Mouse (Mus musculus) stomach, postnatal 0 days (tissue): Measurements from ENCODE around the gene Slc30a2. TPM values are rescaled to one million over a fixed set of nuclear protein-coding genes. Genes with fewer than 3 reads are reported as not detected.

Experiments used
- ATAC-seq: fragments of 200-750 bp; cut with Nextera tagmentation; 2 replicates; pipeline ENCODE4 v1.8.0; 2017; ENCODE audit not compliant: low FRiP score, low TSS enrichment
- DNase-seq: peaks from one replicate; pipeline ENCODE4 v3.0.0-alpha.2; 2016; ENCODE audit warnings: low spot score
- H3K27ac ChIP-seq: fragments of 300-500 bp; sonication (generic); replicated peaks from 2 replicates; pipeline ENCODE4 v1.5.1; 2014; ENCODE audit warnings: mild to moderate bottlenecking, control low read depth
- H3K27me3 ChIP-seq: fragments of 300-500 bp; sonication (generic); 2 replicates; pipeline ENCODE4 v1.6.1; 2014; ENCODE audit warnings: low read length; ENCODE audit not compliant: control insufficient read depth, insufficient read depth
- H3K36me3 ChIP-seq: fragments of 300-500 bp; sonication (generic); 2 replicates; pipeline ENCODE4 v1.6.1; 2014; ENCODE audit warnings: low read length, mixed read lengths; ENCODE audit not compliant: control insufficient read depth, insufficient read depth
- H3K4me1 ChIP-seq: fragments of 300-500 bp; sonication (generic); replicated peaks from 2 replicates; pipeline ENCODE4 v1.6.1; 2014; ENCODE audit warnings: antibody characterized with exemption; ENCODE audit not compliant: control insufficient read depth, insufficient read depth
- H3K4me2 ChIP-seq: fragments of 300-500 bp; sonication (generic); replicated peaks from 2 replicates; pipeline ENCODE4 v1.6.1; 2014; ENCODE audit warnings: low read depth, mild to moderate bottlenecking, control low read depth, moderate library complexity
- H3K4me3 ChIP-seq: fragments of 300-500 bp; sonication (generic); 2 replicates; pipeline ENCODE4 v1.5.1; 2014; ENCODE audit warnings: low read depth, low read length, control low read depth
- H3K9ac ChIP-seq: fragments of 300-500 bp; sonication (generic); 2 replicates; pipeline ENCODE4 v1.6.1; 2014; ENCODE audit warnings: mild to moderate bottlenecking, low read length, control low read depth, mixed read lengths
- H3K9me3 ChIP-seq: fragments of 300-500 bp; sonication (generic); 2 replicates; pipeline ENCODE4 v1.6.1; 2016; ENCODE audit warnings: low read length; ENCODE audit not compliant: control insufficient read depth
- CTCF ChIP-seq: IDR thresholded peaks from 2 replicates; pipeline ENCODE4 v1.5.1; 2016; ENCODE audit warnings: antibody characterized with exemption, low read depth, mild to moderate bottlenecking, moderate library complexity
- EP300 ChIP-seq: optimal IDR thresholded peaks from 2 replicates; pipeline ENCODE3; 2016; ENCODE audit warnings: antibody characterized with exemption
- WGBS: fragments of 180-500 bp; shearing (Covaris S2); extraction: QIAGEN DNeasy Blood & Tissue Kit; methylation state at CpG from one replicate; pipeline ENCODE4 v1.1.7; 2014; 5-methylcytosine and 5-hydroxymethylcytosine counted together
- polyA plus RNA-seq: library from polyadenylated mRNA; unstranded; fragments of >200 nt; fragmentation: Nextera tagmentation; extraction: Ambion mirVana; gene quantifications from 2 replicates; pipeline ENCODE4 v1.2.1, GENCODE M21; 2015

Gene Slc30a2
- polyA plus RNA-seq, 1 experiment from 2014 or later = 0.07 TPM

GRCm38 (mm10) chr4:134298626-134299497, 44.1 kb upstream of the Slc30a2 start:
- no peak for ATAC-seq
- Histone ChIP-seq H3K4me2 (no peak overlapping the region), H3K4me3 (no peak overlapping the region), H3K36me3 (no peaks in the 10 kb centered on the region), H3K27me3 (no peaks in the 10 kb centered on the region), H3K4me1 (no peaks in the 10 kb centered on the region), H3K27ac (no peak overlapping the region), H3K9me3 (no peaks in the 10 kb centered on the region), H3K9ac (no peak overlapping the region)
- TF ChIP-seq CTCF (no peak), EP300 (no peak)
- no peak for DNase-seq
- 70% methylated on average over 19 of the region's 19 CpGs for WGBS

- Histone ChIP-seq H3K9ac (no peak overlapping the region), H3K4me1 (no peaks in the 10 kb centered on the region), H3K27ac (no peak overlapping the region), H3K4me2 (no peak overlapping the region), H3K4me3 (no peak overlapping the region), H3K36me3 (no peaks in the 10 kb centered on the region), H3K9me3 (no peaks in the 10 kb centered on the region), H3K27me3 (no peaks in the 10 kb centered on the region)
- 42% methylated on average over 4 of the region's 4 CpGs for WGBS
- TF ChIP-seq CTCF (no peak), EP300 (no peak)
- ATAC-seq = no peak
- no peak for DNase-seq
Observed at GRCm38 (mm10) chr4:134299498-134299810, 43.5 kb upstream of the Slc30a2 start.

GRCm38 (mm10) chr4:134300316-134300715, 42.7 kb upstream of the Slc30a2 start:
- Histone ChIP-seq H3K4me1 (no peaks in the 10 kb centered on the region), H3K27ac (no peak overlapping the region), H3K27me3 (no peaks in the 10 kb centered on the region), H3K36me3 (no peaks in the 10 kb centered on the region), H3K9ac (no peak overlapping the region), H3K4me3 (no peak overlapping the region), H3K9me3 (no peaks in the 10 kb centered on the region), H3K4me2 (no peak overlapping the region)
- ATAC-seq = peak; percentile 62
- no peak for DNase-seq
- no peak for TF ChIP-seq CTCF
- TF ChIP-seq EP300 = no peak
- 48% methylated on average over 9 of the region's 9 CpGs for WGBS

GRCm38 (mm10) chr4:134302084-134302483, 40.9 kb upstream of the Slc30a2 start:
- H3K4me3 ChIP-seq = no peak overlapping the region
- H3K36me3 ChIP-seq = no peaks in the 10 kb centered on the region
- H3K4me1 ChIP-seq = no peaks in the 10 kb centered on the region
- 69% methylated on average over 5 of the region's 5 CpGs for WGBS
- ATAC-seq (no peak), DNase-seq (no peak)
- no peak overlapping the region for H3K9ac ChIP-seq
- no peak for TF ChIP-seq CTCF
- no peak for TF ChIP-seq EP300
- no peaks in the 10 kb centered on the region for H3K27me3 ChIP-seq
- no peak overlapping the region for H3K27ac ChIP-seq
- no peak overlapping the region for H3K4me2 ChIP-seq
- no peaks in the 10 kb centered on the region for H3K9me3 ChIP-seq

GRCm38 (mm10) chr4:134306963-134307362, 36.0 kb upstream of the Slc30a2 start:
- Histone ChIP-seq H3K9ac (no peak overlapping the region), H3K4me3 (no peak overlapping the region), H3K27ac (no peak overlapping the region), H3K27me3 (no peaks in the 10 kb centered on the region), H3K9me3 (no peaks in the 10 kb centered on the region), H3K4me2 (peak overlapping the region; percentile 35; the same call in 1 of the 2 replicates), H3K4me1 (no peaks in the 10 kb centered on the region), H3K36me3 (no peaks in the 10 kb centered on the region)
- 40% methylated on average over 2 of the region's 2 CpGs for WGBS
- TF ChIP-seq EP300 (no peak), CTCF (no peak)
- DNase-seq (no peak), ATAC-seq (no peak)

GRCm38 (mm10) chr4:134307367-134308072, 35.5 kb upstream of the Slc30a2 start:
- ATAC-seq = peak; percentile 84
- no peaks in the 10 kb centered on the region for H3K4me1 ChIP-seq
- H3K9ac ChIP-seq = no peak overlapping the region
- H3K27ac ChIP-seq = no peak overlapping the region
- TF ChIP-seq CTCF (peak; percentile 71), EP300 (no peak)
- 4% methylated on average over 12 of the region's 12 CpGs for WGBS
- no peaks in the 10 kb centered on the region for H3K27me3 ChIP-seq
- DNase-seq = peak; percentile 91
- H3K4me3 ChIP-seq = no peak overlapping the region
- no peaks in the 10 kb centered on the region for H3K9me3 ChIP-seq
- H3K4me2 ChIP-seq = peak overlapping the region; percentile 35
- no peaks in the 10 kb centered on the region for H3K36me3 ChIP-seq
